Mouse (Mus musculus) layer of hippocampus, adult 9-11 months (tissue): ENCODE measurements around the gene Traf3ip2.

Experiments used
- DNase-seq: peaks from one replicate; pipeline ENCODE4 v3.0.0; 2022

The Traf3ip2 gene

DNA sequence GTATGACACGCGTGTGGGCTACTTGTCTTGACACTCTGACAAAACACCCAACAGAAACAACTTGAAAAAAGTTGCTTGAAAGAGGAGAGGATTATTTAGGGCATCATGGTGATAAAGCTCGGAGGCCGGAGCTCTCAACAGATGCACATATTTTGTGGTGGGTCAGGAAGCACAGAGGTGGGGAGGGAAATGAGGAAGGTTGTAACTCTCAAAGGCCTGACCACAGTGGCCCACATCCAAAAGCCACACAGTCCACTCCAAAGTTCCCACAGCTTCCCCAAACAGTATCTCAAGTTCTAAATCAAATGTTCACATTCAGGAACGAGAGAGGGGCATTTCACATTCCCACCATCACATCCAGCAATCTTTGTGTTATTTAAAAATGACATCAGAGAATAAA, 11.7 kb upstream of the Traf3ip2 start:
- no peak for DNase-seq

DNA sequence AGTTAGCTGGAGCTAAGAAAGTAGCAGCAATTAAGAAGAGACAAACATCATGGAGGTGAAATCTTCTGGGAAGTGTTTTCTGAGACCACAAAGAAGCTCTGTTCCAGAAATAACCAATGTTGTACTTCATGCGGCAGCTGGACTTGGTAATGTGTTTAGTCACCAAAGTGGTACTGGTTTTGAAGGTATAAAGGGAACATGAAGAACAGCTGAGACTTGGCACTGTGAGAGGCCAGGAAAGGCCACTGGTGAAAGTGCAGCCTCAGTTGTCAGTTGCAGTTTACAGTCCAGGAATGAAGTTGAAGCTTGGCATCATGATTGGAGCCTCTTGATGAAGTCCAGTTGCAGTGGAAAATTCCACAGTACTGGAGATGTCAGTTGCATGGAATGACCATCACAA, 6.3 kb upstream of the Traf3ip2 start:
- no peak for DNase-seq

DNA sequence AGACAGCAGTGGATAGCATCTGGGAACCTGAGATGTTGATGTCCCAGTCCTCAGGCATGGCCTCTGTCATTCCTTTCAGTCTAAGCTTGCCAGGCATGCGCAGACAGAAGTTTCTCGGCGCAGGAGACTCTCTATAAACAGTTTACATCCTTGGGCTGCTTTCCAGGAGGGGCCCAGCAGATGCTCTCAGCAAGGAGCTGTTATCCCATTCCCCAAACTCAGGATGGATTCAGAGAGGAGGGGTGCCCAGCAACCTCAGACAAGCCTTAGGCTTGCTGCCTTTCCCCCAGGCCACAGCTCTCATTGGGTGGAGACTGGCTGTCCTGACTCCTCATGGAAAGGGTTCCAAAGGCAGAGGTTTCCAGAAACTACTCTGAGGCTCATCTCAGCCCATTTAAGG, 1.5 kb upstream of the Traf3ip2 start:
- DNase-seq: no peak

DNA sequence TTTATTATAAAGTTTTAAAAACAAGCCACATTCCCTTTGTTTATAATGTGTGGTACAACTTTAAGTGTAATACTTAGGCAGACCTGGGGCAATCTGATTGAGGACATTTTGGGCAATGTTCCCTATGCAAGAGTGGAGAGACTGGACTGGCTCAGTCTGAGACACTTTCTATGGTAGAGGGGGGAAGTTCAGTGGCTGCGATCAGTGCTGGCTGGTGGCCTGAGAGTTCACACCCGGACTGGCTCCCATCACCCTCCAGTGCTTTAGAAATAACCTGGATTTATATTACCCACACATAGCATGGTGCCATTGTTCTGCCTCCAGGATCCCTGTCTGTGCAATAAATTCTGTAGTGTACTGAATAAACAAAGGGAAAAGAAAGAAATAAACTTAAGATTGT, 603 bp upstream of the Traf3ip2 start:
- no peak for DNase-seq

DNA sequence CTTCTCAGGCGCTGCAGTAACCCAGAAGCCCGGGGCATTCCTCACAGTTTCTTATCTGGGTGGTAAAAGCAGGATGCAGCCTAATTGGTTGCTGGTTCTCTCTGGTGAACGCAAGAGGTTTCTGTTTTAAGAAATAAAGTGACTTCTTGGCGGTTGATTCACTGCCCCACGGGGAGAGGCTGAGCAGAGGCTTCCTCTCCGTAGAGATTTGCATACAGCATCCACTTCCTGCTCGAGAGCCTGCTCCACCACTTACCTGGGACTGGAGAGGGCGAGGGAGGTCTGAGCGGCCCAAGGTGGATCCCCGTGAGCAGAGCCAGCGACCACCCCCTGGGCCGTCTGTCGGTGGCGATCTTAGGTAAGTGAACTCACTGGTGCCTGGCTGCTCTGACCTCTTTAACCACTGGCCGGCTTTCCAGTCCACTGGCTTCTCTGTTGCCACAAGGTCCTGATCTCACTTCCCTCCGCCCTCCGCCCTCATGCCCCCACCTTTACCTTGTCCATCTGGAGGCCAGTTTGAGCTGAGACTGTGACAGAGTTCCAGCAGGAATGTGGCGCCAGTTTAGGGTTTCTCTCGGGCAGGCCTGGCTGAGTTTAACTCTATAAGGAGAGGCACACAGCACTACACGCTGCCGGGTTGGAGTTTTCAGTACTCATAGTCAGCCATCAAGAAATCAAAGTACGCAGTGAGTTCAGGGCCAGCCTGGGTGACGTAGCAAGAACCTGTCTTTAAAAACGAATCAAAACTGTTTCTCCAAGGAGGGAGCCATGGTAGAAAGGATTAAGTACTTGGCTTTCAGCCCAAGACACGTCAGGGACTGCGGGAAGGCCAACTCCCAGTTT, 476 bp downstream of the Traf3ip2 start:
- no peak for DNase-seq

DNA sequence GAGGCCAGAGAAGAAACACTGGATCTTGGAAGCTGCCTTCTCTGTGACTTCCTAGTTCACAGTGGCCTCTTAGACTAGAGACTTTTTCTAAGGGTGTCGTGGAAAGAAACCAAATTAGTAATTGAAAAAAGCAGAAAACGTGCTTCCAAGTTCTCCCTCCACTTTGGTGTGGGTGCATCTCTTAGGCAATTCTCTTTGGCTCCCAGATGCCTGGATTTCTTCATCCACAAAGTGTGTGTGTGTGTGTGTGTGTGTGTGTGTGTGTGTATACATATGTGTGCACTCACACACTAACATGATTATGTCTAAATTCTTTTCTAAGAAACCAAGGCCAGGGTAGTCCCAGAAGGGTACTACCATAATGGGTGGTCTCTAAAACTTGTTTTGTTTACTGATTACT, 1.2 kb downstream of the Traf3ip2 start:
- DNase-seq: no peak

DNA sequence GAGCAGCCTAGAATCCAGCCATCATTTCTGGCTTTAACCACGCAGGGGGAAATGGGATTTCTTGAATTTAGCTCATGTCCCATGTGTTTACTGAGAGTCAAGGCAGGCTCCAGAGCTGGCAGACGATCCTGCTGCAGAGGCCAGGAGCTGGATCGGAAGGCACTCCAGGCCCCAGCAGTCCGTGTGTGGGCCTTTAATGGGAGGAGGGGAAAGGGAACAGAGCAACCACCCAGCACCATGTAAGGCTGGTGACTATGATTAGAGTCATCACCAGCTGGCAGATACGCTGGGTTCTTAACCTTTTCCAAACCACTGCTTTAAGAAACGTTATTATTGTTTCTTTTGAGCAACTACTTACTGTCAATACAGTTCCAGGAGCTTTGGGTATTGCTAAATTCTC, 1.9 kb downstream of the Traf3ip2 start:
- DNase-seq: peak; percentile 45

DNA sequence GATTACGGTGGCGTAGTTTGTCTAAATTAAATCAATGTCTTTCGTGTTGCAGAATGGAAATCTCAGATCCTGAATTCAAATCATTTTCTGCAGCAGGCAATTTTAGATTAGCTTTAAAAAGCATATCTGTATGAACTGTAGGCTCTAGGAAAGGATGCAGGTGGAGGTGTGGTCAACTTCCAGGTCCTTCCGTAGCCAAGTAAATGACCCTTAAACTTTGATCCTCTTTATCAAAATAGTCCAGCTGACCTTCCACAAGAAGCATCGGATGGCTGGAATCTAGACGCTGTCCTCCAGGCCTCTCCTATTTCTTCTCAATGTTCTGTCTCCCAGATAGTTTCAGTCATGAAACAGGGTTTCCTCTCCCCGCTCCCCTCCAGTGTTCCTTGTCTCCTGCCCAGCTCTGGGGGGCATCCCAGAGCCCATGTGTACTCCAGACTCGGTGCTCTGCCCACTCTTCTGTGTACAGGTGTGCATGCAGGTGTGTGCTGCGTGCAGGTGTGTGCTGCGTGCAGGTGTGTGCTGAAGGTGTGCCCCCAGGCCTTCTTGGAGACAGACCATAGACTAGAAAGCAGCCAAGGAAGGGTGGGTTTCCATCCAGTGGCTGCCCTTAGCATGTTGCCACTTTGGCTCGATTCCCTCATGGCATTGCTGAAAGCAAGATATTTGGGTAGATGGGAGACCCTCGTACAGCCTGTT, 2.9 kb downstream of the Traf3ip2 start:
- DNase-seq: no peak

DNA sequence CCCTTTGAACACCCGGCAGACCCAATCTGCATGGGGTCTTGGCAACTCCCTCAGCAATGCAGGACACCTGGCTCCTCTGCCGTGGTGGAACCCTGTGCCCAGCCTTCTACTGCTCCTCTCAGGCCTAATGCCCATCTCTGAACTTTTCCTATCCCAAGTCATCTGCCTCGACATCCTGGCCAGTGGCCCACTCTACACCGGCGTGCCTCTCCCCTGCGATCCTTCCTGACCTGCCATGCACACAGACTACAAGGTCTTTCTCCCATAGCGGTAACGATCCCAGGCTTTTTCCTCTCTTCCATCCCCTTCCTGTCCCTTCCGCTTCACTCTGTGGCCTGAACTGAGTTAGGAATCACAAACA, 3.5 kb downstream of the Traf3ip2 start:
- DNase-seq: no peak

DNA sequence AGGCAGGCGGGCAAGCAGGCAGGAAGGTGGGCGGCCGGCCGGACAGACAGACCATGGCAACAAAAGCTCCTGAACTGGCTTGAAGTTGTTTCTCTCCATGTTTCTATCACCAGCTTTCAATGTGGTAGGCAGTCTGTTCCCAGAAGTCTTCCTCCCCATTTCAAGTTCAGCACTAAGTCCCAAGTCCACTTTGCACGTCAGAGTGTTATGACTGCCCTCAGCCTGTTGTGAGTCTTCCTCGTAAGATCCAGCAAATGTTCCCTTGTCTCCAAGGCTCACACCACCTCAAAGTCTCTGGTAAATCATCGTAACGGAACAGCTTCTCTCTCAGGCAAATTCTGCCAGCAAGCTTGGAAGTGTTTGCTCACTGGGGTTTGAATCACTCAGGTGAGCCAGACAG, 3.9 kb downstream of the Traf3ip2 start:
- no peak for DNase-seq

DNA sequence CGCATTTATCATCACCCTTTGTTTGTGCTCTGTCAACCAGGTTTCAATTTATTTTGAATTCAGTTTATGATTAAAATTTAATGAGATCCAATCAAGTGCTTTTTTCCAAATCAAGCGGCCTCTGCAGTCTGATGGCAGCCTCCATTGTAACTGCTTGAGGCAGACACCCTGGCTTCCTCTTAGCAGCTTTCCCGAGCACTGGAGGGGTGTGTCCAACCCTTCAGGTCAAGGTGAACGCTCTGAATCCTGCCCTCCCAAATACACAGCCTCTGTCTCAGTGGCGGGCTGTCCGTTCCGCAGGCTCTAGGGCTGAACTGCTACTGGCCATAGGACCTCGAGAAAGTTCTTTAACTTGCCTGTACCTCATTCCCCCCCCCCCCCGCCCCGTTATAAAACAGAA, 5.7 kb downstream of the Traf3ip2 start:
- no peak for DNase-seq

DNA sequence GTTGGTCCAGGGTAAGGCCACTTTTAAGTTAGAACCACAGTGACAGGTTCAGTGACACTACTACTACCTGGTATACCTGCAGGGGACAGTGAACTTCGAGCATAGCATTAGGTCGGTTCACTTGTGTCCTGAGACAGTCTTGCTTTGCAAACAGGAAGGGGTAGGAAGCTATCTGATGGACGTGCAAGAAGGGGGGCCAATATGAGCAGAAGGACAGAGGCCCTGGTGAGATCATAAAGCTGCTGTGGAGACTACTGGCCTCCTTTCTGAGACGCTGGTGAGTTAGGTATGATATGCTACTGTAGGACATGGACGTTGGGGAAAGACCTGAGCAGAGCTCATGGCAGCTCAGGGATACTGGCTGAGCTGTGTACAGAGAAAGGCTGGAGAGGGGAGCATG, 7.9 kb downstream of the Traf3ip2 start:
- no peak for DNase-seq

DNA sequence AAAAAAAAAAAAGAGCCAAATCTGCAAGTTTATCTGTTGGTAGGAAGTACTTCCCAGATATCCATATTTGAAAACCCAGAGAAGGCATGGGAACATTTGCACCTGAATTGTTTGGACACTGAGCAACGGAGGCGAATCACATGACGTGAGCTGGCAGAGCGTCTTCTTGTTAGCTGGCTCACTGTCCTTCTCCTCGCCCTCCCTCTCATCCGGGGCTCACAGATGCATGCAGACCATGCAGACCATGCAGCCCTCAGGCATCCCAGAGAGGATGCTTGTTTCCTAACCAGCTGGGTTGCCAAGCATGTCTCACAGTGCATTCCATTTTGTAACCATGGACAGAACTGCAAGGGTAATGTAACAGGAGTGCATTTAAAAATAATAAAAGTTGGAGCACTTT, 11.1 kb downstream of the Traf3ip2 start:
- no peak for DNase-seq

DNA sequence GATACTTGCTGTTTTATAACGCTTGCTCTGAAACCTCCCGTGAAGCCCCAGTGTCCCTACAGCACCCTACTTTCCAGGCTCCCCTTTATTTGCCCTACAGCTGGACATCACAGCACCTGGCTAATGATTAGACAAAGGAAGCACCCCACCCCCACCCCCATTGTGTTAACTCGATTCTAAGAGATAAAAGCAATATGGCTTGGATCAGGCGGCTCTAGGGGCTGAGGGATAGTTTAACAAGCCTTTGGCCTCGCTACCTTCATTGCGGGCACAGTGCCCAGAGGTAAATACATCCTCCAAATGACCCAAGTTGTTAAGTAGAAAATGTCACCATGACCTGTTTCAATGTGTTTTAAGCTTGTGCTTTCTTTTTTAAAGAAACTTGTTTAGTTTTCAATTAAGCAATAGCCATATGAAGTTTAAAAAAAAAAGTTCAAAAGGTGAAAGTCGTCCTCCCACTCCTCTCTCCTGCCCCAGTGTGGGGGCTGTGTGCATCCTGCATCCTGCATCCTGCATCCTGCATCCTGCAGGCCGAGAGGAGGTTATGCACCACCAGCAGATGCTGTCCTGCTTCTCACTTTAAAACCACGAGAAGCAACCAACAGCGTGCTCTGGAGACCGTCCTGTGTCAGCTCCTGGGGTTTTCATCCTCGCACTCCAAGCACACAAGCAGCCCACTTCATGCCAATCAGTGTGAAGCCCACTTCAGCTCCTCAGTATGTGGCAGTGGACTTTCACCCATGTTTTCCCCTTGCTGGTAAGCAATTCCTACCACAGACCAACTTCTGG, 12.3 kb downstream of the Traf3ip2 start:
- DNase-seq: no peak

DNA sequence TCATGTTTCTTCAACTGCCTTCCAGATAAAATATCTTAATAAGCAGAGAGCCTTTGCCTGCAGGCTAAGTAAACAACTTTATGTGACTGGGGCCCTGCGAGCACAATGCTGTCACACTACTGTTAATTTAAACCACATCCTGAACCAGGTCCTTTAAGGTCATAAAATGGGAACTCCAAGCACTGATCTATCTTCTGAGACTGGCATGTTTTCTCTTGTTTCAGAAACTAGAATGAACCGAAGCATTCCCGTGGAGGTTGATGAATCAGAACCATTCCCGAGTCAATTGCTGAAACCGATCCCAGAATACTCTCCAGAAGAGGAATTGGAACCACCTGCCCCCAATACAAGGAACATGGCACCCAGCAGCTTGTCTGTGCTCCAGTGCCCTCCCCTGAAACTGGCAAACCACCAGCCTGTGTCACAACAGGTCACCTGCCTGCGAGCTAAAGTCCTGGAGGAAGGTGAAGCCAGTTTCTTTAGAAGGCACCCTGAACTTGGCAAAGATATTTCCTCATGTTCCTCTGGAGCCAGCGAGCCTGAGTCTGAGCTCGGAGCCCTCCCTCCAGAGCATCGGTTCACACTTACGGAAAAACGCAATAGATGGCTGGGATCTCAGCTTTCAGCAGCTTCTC, 13.0 kb downstream of the Traf3ip2 start:
- no peak for DNase-seq

DNA sequence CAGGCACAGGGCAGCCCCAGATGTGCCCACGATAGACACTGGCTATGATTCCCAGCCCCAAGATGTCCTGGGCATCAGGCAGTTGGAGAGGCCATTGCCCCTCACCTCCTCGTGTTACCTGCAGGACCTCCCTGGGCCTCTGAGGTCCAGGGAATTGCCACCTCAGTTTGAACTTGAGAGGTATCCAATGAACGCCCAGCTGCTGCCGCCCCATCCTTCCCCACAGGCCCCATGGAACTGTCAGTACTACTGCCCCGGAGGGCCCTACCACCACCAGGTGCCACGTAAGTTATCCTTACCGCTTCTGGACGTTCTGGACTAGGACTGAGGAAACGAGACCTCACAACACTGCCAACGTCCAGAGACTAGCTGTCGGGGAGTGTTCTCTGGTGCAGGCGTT, 13.6 kb downstream of the Traf3ip2 start:
- no peak for DNase-seq

DNA sequence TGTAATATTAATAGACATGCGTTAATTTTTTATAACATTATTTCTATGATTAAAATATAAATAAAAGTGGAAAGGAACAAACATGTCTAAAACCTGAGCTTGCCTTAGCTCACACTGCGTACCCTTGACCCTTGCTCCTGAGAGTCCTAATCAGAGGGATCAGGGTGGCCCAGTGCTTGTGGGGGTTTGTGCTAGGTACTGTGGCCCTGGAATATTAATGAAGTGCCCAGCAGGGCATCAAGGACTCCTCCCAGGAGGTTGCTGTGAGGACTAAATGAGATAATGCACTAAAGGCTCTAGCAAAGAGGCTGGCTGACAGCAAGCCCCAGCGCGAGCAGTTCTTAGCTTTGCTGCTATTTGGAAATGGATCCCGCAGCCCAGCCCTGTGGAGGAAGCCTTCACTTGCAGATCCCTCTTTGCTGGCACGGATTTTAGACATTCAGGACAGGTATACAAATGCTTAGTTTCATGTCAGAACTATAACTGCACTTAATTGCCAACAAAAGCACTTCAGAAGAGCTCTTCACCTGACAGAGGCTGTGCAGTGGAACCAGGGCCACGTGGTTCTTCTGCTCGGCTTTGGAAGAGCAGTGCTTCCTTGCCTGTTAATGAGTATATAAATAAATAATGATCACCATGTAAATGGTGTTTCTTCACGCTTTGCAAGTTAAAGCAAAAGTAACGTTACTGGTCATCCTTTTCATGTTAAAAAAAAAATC, 16.2 kb downstream of the Traf3ip2 start:
- DNase-seq: no peak

DNA sequence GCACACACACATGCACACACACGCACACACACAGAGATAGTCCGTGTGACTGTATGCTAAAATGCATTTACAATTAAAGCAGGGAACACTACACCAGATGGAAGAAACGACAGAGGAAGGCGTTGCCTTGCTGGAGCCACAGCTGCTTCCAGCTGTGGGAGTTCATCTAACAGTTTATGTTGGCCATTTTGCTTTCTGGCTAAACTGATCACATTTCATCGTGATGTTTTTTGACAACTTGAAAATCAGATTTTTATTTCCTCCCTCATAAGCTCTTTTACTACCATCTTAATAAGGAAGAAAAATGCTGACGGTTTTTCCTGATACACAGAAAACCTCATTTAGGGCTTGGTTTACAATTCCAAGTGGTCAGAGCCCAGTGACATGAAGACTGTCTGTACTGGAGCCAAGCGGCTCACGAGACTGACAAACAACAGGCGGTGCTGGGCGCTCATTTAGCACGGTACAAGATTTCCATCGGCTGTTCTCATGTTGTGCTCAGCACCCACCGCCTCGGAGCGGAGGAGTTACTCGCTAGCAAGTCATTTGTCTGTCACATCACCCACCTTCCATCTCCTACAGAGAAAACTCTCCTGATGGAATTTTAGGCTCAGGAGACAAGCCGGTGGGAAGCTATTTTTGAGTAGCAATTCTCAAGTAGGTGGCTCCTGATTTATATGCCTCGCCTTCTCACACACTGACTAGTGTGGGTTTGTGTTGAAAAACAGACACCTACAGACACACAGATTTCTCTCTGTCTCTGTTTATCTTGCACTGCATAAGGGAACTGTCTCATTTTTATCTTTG, 17.2 kb downstream of the Traf3ip2 start:
- peak; percentile 85 for DNase-seq

DNA sequence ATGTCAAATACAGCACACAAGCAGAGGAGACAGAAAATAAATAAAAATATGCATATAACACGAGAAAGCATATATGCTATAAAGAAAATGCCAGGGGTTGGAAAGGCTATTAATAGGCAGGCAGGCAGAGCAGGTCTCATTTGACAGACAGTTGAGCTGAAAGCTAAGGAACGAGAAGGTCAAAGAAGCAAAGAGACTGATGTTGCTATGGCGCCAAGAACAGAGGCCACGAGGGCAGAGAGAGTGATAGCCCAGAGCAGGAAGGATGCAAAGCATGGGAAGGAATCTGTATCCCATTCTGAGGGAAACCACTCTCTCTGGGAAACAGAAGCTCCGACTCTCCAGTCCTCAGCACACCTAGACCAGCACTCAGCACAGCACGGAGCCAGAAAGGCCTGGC, 18.1 kb downstream of the Traf3ip2 start:
- no peak for DNase-seq

DNA sequence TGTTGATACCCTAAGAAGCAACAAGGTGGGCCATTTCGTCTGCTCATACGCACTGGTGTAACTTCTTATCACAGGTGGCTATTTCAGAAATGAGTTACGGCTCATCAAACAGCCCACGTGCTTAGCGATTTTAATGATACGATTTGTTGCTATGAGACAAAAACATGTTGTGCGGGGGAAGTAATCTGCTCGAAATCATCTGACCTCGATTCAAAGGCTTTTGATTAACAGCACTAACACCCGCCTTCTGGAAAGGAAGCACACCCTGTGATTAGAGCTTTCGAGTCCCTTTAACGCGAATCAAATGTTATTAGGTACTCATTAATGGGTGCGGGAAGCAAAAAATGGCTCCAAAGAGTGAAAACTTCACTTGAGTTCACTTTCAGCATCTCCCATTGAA, 18.9 kb downstream of the Traf3ip2 start:
- peak; percentile 51 for DNase-seq

DNA sequence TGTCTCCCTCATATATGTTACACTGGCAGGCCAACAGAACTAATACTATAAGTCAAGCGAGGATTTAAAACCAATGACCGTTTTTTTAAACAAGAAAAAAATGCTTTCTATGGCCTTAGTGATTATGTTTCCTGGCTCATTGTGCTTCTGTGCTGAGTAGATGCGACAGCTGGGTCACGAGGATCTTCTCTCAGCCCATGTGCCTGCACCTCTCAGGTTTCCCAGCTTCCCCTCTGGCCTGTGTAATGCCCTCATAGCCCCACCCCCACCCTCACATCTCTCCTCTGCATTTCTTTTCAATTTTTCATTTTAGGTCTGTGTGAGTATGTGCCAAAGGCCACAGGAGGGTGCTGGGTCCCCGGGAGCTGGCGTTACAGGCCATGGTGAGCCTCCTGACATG, 20.6 kb downstream of the Traf3ip2 start:
- no peak for DNase-seq
